Mouse (Mus musculus): ENCODE results near the gene Zdhhc19.

Gene Zdhhc19

DNA sequence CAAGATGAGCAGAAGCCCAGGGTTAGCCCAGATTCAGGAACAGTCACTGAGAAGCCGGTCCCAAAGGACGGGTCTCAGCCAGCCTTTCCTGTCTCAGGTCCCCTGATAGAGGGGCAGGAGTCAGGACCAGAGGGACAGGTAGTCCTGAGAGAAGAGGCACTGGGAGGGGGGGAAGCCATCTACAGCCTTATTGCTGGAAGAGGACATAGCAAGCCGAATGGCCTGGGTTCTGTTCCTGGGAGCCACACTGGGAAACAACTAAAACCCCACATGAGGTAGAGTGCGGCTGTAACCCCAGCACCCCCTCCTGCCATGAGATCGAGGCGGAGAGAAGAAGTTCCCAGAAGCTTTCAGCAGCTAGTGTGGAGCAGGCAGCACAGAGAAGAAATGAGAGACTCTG lies 17.9 kb downstream of the Zdhhc19 start:
- in situ Hi-C loops (cut with MboI, MseI) = loop anchor here (5.0 kb wide), 2 partner anchors 93 to 163 kb away; partner anchors contain the start of gene Tfrc

DNA sequence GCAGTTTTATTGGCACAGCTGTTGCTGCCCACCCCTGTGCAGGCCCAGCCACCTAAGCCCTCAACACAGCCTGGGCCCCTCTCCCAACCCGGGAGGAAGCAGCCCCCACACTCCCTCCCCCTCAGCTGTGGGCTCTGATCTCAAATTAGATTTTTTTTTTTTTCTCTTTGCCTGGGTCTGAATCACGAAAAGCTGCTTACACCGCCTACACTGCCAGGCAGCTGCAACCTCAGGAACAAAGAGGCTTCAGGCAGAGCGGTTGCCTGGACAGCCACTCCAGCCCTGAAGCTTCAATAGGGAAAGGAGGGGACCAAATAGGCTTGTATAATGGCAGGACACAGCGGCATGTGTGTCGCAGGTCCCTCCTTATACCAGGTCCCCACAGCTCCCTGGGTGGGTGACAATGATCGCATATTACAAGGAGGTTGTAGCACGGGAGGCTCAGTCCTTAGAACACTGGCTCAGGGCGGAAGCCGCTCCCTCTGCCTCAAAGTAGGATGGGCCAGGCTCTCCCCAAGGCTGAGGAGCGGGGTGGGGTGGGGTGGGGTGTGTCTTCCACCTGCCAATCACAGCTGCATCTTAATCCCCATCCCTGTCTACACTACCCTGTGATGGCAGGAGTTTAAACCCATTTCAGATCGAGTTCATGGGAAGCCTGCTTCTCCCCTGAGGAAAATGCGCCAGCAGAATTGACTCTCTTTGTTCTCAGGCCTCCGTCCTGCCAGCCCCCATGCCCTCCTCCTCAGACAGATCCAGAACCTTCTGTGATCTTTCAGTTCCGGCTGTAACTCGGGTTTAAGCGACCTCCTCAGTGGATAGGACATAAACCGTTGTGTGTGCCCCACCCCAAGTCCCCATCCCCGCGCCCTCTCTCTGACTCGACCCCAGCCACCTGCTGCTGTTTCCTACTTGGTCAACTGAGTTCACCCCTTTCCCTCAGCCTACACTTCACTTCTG lies 20.2 kb downstream of the Zdhhc19 start:
- in situ Hi-C loops (cut with MboI, MseI) = no loop called here

- in situ Hi-C loops (cut with MboI, MseI) = no loop called here
Observed at GRCm38 (mm10) chr16:32517785-32518481, 21.9 kb downstream of the Zdhhc19 start.

DNA sequence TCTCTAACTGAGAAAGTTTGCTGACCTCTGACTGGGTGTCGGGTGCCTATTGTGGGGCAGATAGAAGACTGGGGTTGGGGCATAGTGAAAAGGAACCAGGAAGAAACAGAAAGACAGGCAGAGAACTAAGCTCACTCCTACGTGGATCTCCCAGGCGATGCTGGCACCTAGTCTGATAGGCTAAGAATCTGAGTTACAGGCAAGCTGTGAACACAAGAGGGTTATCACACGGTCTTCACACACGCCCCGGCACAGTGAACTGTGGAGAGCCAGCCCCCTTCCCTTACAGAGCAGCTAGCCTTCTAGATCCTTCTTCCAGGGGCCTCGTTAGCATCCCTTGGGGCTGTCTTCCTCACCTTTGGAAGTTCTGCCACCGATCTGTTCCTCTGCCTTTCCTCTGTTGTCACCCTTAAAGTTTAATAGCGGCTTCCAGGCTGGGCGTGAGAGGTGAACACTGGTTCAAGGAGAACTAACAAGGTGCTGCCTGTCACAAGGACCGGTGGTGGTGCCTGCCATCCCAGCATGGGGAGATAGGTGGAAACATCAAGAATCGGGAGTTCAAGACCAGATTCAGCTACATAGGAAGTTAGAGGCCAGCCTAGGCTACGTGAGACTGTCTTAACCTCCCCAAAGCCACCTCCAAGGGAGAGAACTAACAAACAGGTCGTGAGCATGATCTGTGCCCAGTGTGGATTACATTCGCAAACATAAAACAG lies 23.7 kb downstream of the Zdhhc19 start:
- in situ Hi-C loops (cut with MboI, MseI) = no loop called here

GRCm38 (mm10) chr16:32520372-32520748 lies 24.3 kb downstream of the Zdhhc19 start:
- in situ Hi-C loops (cut with MboI, MseI) = no loop called here

DNA sequence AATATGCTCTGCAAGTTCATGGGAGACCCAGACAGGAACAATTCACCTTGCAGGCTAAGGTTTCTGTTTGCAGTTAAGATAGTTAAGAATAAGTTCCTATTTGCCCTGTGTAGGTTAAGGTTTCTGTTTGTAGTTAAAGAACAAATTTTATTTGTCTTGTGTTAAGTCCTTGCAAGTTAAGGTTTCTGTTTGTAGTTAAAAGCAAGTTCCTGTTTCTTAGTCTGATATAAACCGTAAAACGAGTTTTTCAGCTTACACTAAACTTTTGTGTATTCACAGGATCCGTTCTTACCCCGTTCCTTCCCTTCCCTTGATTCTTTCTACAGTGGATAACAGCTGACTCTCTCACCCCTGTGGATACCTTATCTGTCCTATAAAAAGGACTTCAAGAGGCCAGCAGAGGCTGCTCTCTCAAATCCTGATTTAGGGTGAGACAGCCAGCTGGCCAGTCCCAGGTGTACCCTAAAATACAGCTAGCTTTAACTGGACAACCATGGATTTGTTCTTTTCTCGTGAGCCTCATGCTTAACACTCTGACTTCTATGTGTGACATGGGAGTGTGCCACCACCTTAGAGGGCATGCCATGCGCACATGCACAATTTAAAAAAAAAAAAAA lies 26.6 kb downstream of the Zdhhc19 start:
- in situ Hi-C loops (cut with MboI, MseI) = no loop called here

GRCm38 (mm10) chr16:32523462-32524243 lies 27.6 kb downstream of the Zdhhc19 start:
- in situ Hi-C loops (cut with MboI, MseI) = no loop called here

DNA sequence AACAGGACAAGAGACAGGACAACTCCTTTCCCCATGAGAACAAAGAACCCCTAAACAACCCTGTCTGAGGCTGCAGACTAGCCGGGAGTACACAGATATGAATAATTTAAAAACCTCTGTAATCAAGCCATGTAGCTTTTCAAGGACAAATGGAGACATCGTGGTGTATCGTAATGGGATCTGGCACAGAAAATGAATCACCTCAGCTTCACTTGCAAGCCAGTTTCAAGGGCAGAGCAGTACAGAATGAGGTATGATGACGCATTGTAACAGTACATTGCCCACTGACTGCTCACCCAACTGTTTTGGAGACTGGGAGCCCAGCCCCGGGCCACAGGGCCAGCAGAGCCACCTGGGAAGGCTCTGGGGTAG lies 28.2 kb downstream of the Zdhhc19 start:
- in situ Hi-C loops (cut with MboI, MseI) = no loop called here

DNA sequence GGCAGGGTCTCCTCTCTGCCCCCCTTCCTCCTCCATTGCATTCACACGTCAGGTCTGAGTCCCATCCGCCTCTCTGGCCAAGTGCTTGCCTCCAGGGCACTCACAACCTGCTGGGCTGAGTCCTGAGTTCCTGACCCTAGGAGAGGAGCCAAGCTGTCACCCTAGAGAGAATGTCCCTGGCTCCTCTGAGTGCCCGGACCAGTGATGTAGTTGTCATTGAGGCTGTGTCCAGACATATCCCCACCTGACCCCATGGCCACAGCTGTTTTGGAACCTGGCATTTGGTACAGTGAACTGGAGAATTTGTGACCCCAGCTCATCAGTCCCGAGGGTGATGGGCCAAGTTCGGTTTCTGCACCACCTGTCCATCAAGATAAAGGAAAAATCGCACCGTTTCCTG lies 30.8 kb downstream of the Zdhhc19 start:
- in situ Hi-C loops (cut with MboI, MseI) = no loop called here

GRCm38 (mm10) chr16:32532878-32533826 lies 37.1 kb downstream of the Zdhhc19 start:
- in situ Hi-C loops (cut with MboI, MseI) = no loop called here

DNA sequence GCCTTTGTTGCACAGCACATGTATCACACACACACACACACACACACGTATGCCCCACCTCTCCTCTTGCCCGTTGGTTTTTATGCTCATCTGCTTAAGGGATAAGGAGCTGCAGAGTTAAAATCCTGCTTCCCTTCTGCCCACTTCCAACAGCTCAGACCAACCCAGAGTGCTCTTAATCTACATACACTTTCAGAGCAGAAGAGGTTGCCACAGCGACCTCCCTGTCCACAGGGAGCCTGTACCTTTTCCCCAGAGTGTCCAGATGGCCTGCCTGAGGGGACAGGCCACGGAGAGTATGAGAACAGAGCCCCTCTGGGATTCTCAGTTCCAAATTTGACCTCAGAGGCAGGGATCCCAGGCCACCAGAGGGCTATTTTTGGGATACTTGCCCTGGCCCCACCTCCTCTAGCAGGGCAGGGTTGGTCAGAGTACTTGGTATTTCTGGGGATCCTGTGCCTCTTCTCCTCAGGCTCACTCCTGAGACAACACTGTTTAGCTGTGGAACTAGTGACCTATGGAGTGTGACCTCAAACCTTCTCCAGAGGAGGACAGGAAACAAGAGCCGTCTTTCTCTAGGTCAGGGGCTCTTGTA lies 39.2 kb downstream of the Zdhhc19 start:
- in situ Hi-C loops (cut with MboI, MseI) = no loop called here

GRCm38 (mm10) chr16:32537867-32538660 lies 42.0 kb downstream of the Zdhhc19 start:
- in situ Hi-C loops (cut with MboI, MseI) = no loop called here

DNA sequence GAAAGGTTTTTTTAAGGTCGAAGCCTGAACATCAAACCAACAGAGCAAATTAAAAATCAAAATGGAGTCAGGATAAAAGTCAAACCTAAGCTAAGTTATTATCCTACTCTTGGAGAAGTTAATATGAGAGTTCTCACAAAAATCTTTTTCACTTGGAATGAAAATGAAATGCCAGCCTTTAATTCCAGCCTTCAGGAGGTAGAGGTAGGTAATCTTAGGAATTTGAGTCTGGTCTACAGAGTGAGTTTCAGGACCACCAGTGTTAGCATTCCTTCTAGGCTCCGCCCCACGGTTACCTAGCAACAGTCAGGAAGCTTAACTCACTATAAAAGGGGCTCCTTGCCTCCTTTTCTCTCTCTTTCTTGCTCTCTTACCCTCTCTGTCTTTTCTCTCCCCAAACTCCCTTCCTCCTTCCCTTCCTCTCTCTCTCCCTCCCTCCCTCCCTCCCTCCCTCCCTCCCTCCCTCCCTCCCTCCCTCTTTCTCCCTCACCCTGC lies 42.7 kb downstream of the Zdhhc19 start:
- in situ Hi-C loops (cut with MboI, MseI) = no loop called here

- in situ Hi-C loops (cut with MboI, MseI) = no loop called here
Observed at GRCm38 (mm10) chr16:32541338-32542179, 45.5 kb downstream of the Zdhhc19 start.

DNA sequence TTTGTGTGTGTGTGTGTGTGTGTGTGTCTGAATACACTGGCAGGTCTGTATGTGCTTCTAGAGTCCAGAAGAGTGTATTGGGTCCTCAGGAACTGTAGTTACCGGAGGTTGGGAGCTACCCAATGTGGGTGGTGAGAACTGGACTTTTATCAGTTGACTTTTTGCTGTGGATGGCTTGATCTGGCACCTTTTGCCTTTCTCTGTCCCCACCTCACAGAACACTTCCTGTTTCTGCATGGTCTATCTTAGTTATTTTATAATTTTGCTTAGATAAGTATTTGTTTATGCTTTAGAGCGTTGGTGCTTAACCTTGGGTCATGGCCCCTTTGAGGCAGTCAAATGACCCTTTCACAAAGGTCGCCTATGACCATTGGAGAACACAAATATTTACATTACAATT lies 47.4 kb downstream of the Zdhhc19 start:
- in situ Hi-C loops (cut with MboI, MseI) = no loop called here

DNA sequence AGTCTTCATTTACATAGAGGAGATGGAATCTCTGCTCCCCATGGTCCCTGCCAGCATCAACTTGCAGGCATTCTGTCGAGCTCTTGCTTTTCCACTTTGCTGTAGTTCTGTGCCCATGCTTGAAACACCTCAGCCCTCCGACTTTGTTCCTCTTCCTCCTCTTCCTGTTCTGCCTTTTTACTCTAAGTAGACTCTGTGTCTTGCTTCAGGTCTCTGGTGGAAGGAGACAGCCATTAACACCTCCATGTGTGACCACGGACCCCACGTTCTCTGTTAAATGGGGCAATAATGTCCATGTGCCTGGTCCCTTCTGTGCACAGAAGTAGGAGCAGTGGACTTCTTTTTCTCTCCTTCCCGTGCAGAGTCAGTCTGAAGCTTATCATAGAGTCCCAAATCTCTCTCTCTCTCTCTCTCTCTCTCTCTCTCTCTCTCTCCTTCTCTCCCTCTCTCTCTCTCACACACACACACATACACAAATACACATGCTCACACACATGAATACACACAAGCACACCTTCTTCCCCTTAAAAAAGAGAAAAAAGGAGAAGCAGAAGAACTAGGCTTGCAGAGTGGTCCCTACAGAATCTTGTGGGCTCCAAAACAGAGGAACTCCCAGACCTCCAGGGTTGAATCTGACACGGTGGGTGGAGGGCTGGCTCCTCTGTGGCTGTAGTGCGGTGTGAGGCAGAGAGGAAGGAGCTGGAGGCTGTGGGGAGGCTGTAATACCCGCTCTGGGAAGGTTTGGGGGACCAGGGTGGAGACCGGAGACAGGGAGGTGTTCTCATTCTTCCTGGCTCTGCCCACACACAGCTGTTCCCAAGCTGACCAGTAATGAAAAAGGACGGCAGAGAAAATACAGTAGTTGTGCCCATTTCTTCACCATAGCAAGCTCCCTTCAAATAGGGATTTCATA lies 51.3 kb downstream of the Zdhhc19 start:
- in situ Hi-C loops (cut with MboI, MseI) = no loop called here

Data from T-helper 1 cell (primary cell).